In genomic region chr10:86468612-86469546, GRCm38 (mm10) we compare ENCODE assay signal across 26 mouse cellular contexts. TPM values are rescaled to one million over a fixed set of nuclear protein-coding genes. Genes with fewer than 3 reads are reported as not detected.
"Had no signal": no experiment of that assay in that cellular context is flagged by ENCODE, and none has a peak within 500 bp of the region (broad histone marks: within the 10 kb centered on the region; RNA-seq: fewer than 3 reads in every experiment).

No protein-coding gene starts in this region.

- H3K4me3 ChIP-seq: limb, embryonic 12.5 days; limb, embryonic 15.5 days; megakaryocyte, embryonic 14.5 days; midbrain, embryonic 10.5 days; midbrain, embryonic 13.5 days; myocyte; neural tube, embryonic 13.5 days had no signal

- H3K9me3 ChIP-seq: limb, embryonic 12.5 days; limb, embryonic 15.5 days; megakaryocyte, embryonic 14.5 days; midbrain, embryonic 10.5 days; midbrain, embryonic 13.5 days; neural tube, embryonic 13.5 days had no signal

- H3K27me3 ChIP-seq: limb, embryonic 12.5 days; limb, embryonic 15.5 days; midbrain, embryonic 13.5 days; neural tube, embryonic 13.5 days had no signal

- H3K9ac ChIP-seq: limb, embryonic 12.5 days; limb, embryonic 15.5 days; liver, embryonic 14.5 days; midbrain, embryonic 13.5 days; neural tube, embryonic 13.5 days had no signal

- H3K4me2 ChIP-seq: limb, embryonic 12.5 days; limb, embryonic 15.5 days; liver, embryonic 11.5 days; midbrain, embryonic 13.5 days; neural tube, embryonic 13.5 days had no signal

- H3K36me3 ChIP-seq: limb, embryonic 12.5 days; limb, embryonic 15.5 days had no signal

- ATAC-seq: intestine, embryonic 16.5 days; liver, postnatal 0 days; midbrain, embryonic 13.5 days; midbrain, embryonic 16.5 days had no signal

- H3K27ac ChIP-seq: limb, embryonic 12.5 days; limb, embryonic 15.5 days; liver, embryonic 14.5 days; midbrain, embryonic 10.5 days; midbrain, embryonic 13.5 days; neural tube, embryonic 13.5 days; stomach, postnatal 0 days had no signal

- H3K4me1 ChIP-seq: limb, embryonic 12.5 days; limb, embryonic 15.5 days; megakaryocyte, embryonic 14.5 days; midbrain, embryonic 13.5 days; neural tube, embryonic 13.5 days had no signal

- DNase-seq: kidney, adult 18-20 months; kidney, adult 9 months; kidney, postnatal 14 days; kidney, postnatal 4 days; left cerebral cortex, postnatal 4 days; liver, postnatal 0 days; lung, postnatal 10 days; right cerebral cortex, postnatal 14 days; right cerebral cortex, postnatal 4 days; thymus, adult 2 months; thymus, postnatal 14 days; thymus, postnatal 4 days had no signal

RNA-seq across cellular contexts. Expression of gene Syn3, which starts 29.8 kb away (rescaled TPM):
- total RNA-seq: monocyte, adult 5-6 weeks; neutrophil, adult 5-6 weeks had no signal
